Mouse (Mus musculus) brain, embryonic 14.5 days (tissue): ENCODE measurements at regions not wholly inside any gene's neighbourhood (a gene's known extent, or its start where the extent isn't known, plus 50 kb on each side); places are given as distances from the start of the nearest gene placed in this dataset.
"Not testable (repeated sequence)": the region's sequence is repeated elsewhere in the genome, so short reads cannot be mapped to it uniquely, and the experiment has no call there.

Experiments
- DNase-seq: peaks from one replicate; pipeline ENCODE4 v3.0.0-alpha.2; 2011; ENCODE audit warnings: low read depth
- CTCF ChIP-seq: fragments of 200-500 bp; IDR thresholded peaks from 2 replicates; pipeline ENCODE4 v1.5.1; 2012; ENCODE audit warnings: inconsistent platforms, mild to moderate bottlenecking, moderate library complexity, borderline replicate concordance; ENCODE audit not compliant: insufficient read depth, insufficient read length; ENCODE audit errors: extremely low read depth
- POLR2A ChIP-seq: fragments of 200-500 bp; IDR thresholded peaks from 2 replicates; pipeline ENCODE4 v1.6.1; 2012; ENCODE audit warnings: mild to moderate bottlenecking, inconsistent platforms, borderline replicate concordance; ENCODE audit not compliant: poor library complexity, insufficient read depth, insufficient read length, severe bottlenecking; ENCODE audit errors: extremely low read depth

DNA sequence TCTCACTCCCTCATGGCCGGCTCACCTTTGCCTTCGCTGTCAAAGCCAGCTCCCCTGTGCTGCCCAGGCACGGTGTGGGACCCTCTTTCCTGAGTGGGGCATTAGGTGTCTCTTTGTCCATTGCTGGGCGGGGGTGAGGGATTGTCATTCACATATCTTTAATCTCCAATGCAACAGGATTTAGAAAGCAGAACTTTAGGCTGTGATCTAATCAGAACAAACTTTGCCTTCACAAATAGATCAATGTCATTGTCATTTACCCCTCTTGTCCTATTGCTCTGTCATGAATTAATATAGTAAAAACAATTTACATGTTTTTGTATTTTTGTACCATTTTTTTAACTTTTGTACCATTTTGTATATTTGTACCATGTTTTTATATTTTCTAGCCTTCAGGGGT lies 254.7 kb upstream of the Pik3r1 start:
- no peak for DNase-seq
- TF ChIP-seq CTCF (no peak), POLR2A (no peak)

DNA sequence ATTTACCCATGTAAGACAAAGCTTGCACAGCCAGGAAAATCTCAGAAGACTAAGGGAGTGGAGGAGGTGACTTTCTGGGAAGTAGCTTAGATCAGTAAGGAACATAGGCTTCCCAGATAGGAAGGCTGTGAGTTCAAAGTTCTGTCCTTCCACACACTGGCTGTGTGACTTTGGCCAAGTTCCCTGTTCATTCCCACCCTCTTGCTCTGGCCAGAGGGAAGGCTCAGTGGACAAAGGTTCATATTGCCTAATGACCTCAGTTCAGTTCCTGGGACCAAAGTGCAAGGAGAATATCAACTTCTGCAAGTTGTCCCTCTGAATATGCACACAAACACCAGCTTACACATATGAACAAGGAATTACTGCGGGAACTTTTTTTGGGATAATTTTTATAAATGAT lies 255.6 kb upstream of the Pik3r1 start:
- TF ChIP-seq POLR2A (no peak), CTCF (no peak)

DNA sequence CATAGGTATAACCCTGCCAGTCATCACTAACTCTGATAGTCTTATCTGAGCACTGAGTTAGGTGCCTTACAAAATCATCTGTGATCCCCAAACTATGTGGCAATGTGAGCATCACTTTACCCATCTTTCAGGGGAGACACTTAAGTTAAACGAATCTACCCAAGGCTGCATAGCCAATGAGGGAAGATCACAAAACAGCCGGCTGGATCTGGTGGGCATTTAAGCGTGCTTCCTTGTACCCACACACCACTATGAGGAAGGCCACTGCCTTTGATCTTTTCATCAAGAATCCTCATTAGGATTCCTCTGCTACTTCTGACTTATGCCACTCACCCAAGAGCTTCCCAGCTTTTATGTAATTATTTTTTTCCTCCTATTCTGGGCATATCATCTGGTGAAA lies 257.1 kb upstream of the Pik3r1 start:
- TF ChIP-seq CTCF (no peak), POLR2A (no peak)
- DNase-seq, result no peak

More for the DNA sequence above, 255.6 kb upstream of the Pik3r1 start:
- no peak for DNase-seq

- not testable (repeated sequence) for DNase-seq
Observed at GRCm38 (mm10) chr13:102025547-102025946, 257.5 kb upstream of the Pik3r1 start.

GRCm38 (mm10) chr13:102031416-102031815 lies 263.4 kb upstream of the Pik3r1 start:
- no peak for DNase-seq
- no peak for TF ChIP-seq POLR2A
- no peak for TF ChIP-seq CTCF

DNA sequence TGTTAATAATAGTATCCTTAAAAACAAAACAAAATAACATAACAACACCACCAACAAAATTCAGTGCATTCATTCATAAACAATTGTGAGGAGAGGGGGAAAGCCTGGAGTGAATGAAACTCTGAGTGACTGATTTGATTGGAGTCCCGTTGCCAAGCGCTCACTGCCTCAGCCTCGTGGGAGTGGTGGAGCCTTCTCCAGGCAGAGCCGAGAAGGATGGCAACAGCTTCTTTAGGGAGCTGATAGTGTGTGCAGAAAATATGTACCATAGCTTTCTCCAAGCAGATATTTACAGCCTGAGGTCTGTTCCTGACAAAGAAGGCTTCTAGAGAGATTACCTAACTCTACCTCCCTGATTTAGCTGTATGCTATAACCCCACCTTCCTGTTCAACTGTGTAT lies 266.5 kb upstream of the Pik3r1 start:
- no peak for DNase-seq

GRCm38 (mm10) chr13:102036001-102036400 lies 268.0 kb upstream of the Pik3r1 start:
- no peak for TF ChIP-seq POLR2A
- TF ChIP-seq CTCF, result no peak

More for the DNA sequence above, 266.5 kb upstream of the Pik3r1 start:
- TF ChIP-seq CTCF, result no peak

DNA sequence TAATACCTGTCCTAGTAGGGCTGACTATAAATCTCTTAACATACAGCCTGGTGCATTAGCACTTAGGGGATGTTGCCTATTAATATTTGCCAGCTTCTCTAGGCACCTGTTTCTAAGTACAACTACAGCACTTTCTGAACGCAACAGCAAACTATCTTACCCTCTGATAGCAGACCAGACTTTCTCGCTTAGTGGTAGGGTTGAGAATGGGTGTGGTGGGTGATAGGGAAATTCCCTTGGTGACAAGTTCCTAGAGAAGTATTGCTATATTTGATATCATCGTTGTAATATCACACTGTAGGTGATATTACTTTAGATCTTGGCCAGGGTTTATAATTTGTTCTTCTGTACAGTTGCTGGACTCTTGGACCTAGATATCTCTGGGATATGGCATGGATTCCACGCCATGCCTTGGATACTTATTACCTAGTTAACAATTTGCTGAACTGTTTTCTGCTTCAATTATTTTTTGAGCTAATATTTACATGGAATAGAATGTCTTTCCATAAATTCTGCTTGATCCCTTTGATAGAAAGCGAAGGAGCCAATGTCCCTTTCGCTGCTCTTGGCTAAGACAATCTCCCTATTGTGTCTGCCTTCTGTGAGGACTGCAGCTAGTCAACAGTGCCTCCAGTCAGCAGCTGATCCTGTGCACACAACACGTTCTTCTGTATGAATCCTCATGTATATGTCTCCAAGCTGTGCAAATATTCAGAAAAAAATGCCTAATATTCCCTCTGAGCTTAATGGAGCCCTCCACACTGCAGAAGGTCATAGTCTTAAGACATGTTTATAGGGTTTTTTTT lies 269.0 kb upstream of the Pik3r1 start:
- DNase-seq, result peak; percentile 20
- TF ChIP-seq POLR2A, result no peak
- TF ChIP-seq CTCF, result no peak

More at GRCm38 (mm10) chr13:102036001-102036400, 268.0 kb upstream of the Pik3r1 start:
- DNase-seq, result no peak

DNA sequence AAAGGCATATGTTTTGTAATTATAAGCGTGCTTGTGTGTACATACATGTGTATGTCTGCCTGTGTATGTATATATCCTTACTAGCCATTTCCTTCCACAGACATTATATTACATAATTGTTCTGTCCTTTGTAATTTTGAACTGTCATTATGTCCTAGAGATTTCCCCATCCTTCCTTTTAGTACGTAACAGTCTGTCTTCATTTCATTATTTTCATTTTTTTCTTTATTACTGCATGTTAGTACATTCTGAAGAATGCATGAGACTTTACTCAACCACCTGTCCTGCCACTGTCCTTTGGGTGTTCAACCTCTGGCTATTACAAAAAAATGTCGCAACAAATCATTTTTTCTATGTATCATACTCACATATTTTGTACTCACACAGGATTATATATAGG lies 292.2 kb upstream of the Pik3r1 start:
- TF ChIP-seq CTCF, result no peak
- TF ChIP-seq POLR2A, result no peak
- no peak for DNase-seq

DNA sequence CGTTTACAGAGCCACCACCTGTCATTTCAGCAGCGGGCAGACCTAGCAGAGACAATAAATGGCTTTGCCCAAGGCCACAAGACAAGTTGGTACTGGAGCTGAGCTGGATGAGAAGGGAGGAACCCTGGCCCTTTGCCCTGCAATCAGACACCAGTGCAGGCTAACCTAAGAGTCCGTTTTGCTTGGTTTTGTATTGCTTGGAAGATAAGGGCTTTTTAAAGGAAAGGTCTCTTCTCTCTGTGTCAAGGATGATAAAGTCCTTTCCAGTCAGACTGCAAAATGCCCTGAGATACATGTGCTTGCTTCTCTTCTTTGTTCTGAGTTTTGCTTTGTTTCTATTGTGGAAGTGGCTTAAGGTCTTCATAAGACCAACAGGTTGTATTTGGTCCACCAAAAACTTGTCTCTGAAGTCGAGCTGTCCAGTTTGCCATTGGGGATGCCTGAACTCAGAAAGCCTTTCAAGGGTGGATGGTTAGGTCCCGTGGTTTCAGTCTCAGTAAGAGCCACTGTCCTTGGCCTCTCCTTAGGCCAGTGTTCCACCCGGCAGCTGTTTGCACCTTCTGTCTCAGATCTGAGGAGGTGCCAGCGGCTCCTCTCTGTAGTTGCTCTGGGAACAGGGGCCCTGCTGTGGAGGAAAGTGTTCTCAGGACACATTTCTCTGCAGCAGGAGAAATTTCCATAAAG lies 296.7 kb upstream of the Pik3r1 start:
- TF ChIP-seq CTCF, result no peak
- no peak for TF ChIP-seq POLR2A
- DNase-seq, result no peak

GRCm38 (mm10) chr13:102065274-102065640 lies 297.2 kb upstream of the Pik3r1 start:
- no peak for DNase-seq
- TF ChIP-seq POLR2A (no peak), CTCF (no peak)

DNA sequence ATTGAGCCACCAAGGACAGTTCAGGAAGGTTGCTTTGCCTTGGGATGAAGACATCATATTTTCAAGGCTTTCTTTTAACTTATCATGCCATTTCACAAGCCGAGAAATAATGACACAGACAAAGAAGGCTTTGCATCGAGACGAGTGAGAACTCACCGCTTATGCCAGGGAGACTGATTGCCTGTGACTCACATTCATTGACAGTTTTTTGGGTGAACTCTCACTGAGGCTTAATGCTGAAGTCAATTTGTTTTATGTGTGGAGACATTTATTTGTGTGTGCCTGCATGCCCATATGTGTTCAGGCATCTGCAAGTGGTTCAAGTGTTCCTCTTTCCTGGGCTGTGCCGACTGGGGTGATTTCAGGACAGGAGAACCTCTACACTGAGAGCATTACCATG lies 297.8 kb upstream of the Pik3r1 start:
- no peak for DNase-seq
- TF ChIP-seq CTCF (no peak), POLR2A (no peak)
